Mouse (Mus musculus) C2C12 (cell line): Measurements from ENCODE around the gene Lrp1.

Experiments
- CTCF ChIP-seq: IDR thresholded peaks from one replicate; pipeline ENCODE4 v1.5.1; 2011; ENCODE audit not compliant: control insufficient read depth, insufficient read depth, insufficient read length
- MYOD1 ChIP-seq: IDR thresholded peaks from one replicate; pipeline ENCODE4 v1.6.1; 2011; ENCODE audit warnings: low read depth; ENCODE audit not compliant: control insufficient read depth, insufficient read length

DNA sequence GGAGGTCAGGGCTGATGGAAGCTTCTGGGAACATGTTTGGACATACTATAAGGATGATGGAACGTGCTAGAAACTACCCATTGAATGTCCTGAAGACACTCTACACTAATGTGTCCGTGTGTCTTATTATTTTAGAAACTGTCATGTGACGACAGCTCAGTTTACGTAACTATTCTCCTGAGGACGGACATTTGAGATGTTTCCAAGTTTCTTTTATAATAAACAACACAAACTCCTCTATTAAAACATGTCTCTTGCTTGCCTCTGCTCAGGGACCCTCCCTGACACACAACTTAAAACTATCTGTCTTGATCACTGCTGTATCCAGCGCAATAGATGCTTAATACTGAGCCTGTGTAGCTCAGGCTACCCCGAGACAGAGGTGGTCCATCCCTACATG lies 45.2 kb downstream of the Lrp1 start:
- TF ChIP-seq MYOD1 (no peak), CTCF (no peak)
